Mouse (Mus musculus) left cerebral cortex, postnatal 25 days (tissue): Measurements from ENCODE around the gene Prr27. TPM values are rescaled to one million over a fixed set of nuclear protein-coding genes. Genes with fewer than 3 reads are reported as not detected.
A peak's percentile ranks its signal among the peaks of the same experiment; 100 is the strongest.

Source experiments
- DNase-seq, 2 experiments: peaks; one replicate each; pipeline ENCODE4 v3.0.0; 2022; ENCODE audit warnings: low spot score in 2 of 2, mixed read lengths in 1 of 2
- intact Hi-C: fragments of 180-260 bp; cut with DNase I; formaldehyde crosslinking; loops from one replicate; pipeline ENCODE4 v1.15.1; 2025
- total RNA-seq, 2 experiments: library from RNA; stranded (reverse); gene quantifications; 2 replicates each; pipeline ENCODE4 v1.2.3; 2021

Gene Prr27
- total RNA-seq = not detected

DNA sequence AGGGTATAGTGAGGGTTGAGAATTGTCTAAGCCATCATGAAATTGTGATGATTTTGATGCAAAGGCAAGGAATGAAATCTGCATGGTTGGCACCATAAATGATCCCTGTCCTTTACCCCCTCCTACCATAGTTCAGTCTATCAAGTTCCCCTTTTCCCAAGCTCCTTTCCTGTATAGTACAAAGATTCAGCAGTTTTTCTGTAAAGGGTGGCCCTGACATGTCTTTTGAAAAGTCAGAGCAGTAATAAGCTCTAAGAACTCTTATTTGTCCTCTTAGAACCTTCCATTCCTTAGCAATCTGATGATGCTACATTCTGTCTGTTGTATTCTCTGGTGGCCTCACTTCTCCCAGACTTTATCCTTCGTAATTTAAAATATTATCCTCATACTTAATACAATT lies at the start of gene Prr27:
Prr27 (plus strand) TSS at position 301 of the 400 bp plus-strand sequence.
- intact Hi-C loops = no loop called here
- no peak for DNase-seq

DNA sequence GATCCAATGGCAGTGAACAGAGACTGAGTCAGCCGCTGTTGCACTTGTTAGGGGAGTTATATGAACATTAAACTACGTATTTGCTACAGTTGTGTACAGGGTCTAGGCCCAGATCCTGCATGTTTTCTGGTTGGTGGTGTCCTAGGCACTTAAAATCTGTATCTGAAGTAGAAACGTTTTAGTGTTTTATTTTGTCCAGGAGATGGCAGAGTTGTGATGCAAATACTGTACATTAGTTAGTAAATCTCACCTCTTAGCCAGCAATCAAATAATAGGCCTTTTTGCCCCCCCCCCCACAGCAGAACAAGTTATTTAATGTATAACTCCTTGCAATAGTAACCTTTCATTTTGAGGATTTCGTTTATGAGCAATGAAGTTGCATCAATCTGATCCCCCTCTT lies 42.8 kb upstream of the Prr27 start:
- intact Hi-C loops = loop anchor here (2.0 to 10.0 kb wide), 3 partner anchors 160 to 612 kb away; no protein-coding TSS in a partner anchor
- peak in 1 of 2 experiments; percentile 1 for DNase-seq

DNA sequence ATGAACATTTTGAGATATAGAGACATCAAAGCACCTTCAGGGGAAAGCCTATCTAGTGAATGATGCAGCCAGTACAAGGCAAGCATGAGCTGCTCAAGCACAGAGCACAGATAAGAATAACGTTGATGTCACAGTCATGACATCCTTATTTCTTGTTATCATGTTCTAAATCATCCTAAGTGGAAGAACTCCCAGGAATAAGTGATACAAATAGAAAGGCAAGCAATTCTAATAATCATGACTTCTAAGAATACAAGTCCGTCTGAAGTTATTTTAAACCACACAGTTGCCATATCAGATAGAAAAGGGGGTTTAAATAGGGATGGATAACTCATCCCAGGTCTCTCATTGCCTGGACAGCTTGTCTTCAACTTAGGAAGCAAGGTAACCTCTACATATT lies 17.7 kb upstream of the Prr27 start, which contains the start of gene Csn1s2b:
Csn1s2b (plus strand) TSS at position 301 of the 400 bp plus-strand sequence.
- intact Hi-C loops = no loop called here
- no peak for DNase-seq

DNA sequence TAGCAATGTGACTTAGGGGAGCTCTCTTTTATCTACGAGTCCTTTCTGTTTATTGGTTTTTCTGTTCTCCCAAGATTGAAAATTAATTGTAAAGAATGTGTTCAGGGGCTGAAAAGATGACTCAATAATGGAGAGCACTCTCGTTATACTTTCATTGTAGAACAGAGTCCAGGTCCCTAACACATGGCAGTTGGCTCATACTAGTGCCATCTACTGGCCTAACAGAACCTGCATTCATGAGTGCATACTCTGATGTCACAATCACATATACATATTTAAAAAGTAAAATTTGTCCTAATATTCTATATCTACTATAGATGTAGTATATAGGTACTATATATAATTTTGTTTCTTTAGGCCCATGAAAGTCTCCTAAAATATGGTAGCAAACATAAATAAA lies 16.2 kb upstream of the Prr27 start:
- no peak for DNase-seq
- intact Hi-C loops = no loop called here

DNA sequence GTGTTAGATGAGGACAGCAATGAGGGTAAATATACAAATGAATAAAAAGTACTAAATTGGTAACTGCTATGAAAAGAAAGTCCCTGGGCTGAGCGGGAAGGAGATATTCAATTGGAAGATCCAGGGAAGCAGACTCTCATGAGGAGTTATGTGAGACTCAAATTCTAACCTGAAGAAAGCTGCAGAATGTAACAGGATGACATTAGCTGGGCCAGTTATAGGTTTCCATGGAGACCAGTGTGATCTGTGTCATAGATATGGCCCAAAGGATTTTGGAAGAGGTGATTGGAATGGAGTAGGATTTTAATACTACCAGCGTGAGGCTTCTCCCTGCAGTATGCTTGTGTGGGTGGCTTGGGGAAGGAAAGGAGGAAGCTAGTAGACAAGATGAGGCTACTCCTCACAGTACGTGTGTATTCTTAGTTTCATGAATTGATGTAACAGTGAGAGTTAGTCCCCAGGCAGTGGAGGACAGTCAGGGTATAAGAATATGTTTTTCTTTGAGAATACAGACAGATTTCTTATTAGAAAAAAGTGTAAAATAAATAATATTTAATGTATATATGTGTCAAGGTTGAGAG lies 29.7 kb downstream of the Prr27 start:
- DNase-seq = peak in 1 of 2 experiments; percentile 28
- intact Hi-C loops = no loop called here

DNA sequence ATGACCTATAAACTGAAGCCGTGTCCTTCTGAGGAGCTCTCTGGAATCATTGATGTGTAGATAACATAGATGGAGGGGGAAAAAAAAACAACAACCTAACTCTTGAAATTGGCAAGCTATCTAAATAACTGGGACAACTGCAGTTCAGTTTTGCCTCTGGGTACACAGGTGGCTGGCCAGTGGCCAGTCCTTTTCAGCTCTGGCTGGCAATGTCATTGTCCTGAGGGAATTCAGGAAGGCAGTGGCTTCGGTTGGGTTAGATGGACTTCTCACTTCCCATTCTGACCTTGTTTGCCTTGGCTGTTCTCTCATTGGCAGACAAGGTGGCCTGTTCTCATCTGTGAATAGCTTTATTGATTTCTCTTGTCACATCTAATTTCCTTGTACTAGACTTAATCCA lies 44.6 kb downstream of the Prr27 start:
- DNase-seq = no peak
- intact Hi-C loops = no loop called here

DNA sequence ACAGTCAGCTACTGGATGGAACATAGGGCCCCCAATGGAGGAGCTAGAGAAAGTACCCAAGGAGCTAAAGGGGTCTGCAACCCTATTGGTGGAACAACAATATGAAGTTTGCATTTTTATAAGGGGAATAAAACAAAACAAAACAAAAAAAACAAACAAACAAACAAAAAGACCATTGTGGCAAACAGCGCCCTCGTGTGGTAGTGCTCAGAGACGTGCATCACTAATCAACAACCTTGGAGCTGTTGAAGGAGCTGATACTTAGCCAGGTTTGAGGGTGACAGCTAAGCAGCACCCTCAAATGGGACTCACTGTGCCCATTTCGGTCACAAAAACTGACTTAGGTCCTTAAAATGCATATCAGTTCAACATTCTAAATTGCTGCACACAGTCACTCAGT lies 45.9 kb downstream of the Prr27 start:
- no peak for DNase-seq
- intact Hi-C loops = no loop called here

DNA sequence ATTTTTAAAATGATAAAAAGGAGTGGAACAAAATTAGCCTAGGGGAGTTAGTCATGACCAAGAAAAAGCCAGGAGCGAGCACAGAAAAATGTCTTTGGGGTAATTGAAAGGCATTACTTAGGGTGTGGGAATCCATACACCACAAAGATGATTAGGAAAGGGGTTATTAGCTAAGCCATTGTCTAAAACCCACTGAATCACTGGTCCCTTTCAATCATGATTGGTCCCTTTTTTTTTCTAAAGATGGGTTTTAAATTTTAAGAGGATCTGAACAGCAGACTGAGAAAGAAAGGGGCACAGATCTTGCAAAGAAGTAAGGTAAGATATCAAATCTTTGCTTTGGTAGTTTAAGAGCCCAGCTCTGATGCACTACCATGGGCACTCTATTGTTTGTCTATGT lies 59.2 kb downstream of the Prr27 start, which contains the start of gene Odam:
Odam (plus strand) TSS at position 301 of the 400 bp plus-strand sequence.
- no peak for DNase-seq
- intact Hi-C loops = no loop called here

Other genes starting within 250 kb of the Prr27 start
- not detected for gene Sult1e1, start 234.1 kb upstream of the Prr27 start, total RNA-seq
- gene Csn1s1, start 159.5 kb upstream of the Prr27 start, total RNA-seq = not detected
- gene Csn2, start 126.1 kb upstream of the Prr27 start, total RNA-seq = not detected
- not detected for gene Csn1s2a, start 51.1 kb upstream of the Prr27 start, total RNA-seq
- not detected for gene Csn1s2b, start 17.6 kb upstream of the Prr27 start, total RNA-seq
- gene Odam, start 59.3 kb downstream of the Prr27 start, total RNA-seq = not detected
- not detected for gene Csn3, start 99.9 kb downstream of the Prr27 start, total RNA-seq
- gene 2310003L06Rik, start 143.8 kb downstream of the Prr27 start, total RNA-seq = not detected
- gene Gm28434, start 143.8 kb downstream of the Prr27 start, total RNA-seq = not detected
- not detected for gene Cabs1, start 153.8 kb downstream of the Prr27 start, total RNA-seq
- not detected for gene Smr3a, start 176.9 kb downstream of the Prr27 start, total RNA-seq